Mouse (Mus musculus): ENCODE data around the gene Zfp91. TPM values are rescaled to one million over a fixed set of nuclear protein-coding genes. Genes with fewer than 3 reads are reported as not detected.

Zfp91 gene
- 100 to 1,000 TPM; 131 to 144 TPM for total RNA-seq (2021)
- long read RNA-seq, experiment 1, full-length matches to known transcripts = 47 of 74 reads
- long read RNA-seq, experiment 1, partial matches to known transcripts = 6 of 74 reads
- long read RNA-seq, experiment 1, other reads (novel, unspliced or antisense) = 21 of 74 reads
- long read RNA-seq, experiment 2, full-length matches to known transcripts = 30 of 54 reads
- long read RNA-seq, experiment 2, partial matches to known transcripts = 3 of 54 reads
- long read RNA-seq, experiment 2, other reads (novel, unspliced or antisense) = 21 of 54 reads

DNA sequence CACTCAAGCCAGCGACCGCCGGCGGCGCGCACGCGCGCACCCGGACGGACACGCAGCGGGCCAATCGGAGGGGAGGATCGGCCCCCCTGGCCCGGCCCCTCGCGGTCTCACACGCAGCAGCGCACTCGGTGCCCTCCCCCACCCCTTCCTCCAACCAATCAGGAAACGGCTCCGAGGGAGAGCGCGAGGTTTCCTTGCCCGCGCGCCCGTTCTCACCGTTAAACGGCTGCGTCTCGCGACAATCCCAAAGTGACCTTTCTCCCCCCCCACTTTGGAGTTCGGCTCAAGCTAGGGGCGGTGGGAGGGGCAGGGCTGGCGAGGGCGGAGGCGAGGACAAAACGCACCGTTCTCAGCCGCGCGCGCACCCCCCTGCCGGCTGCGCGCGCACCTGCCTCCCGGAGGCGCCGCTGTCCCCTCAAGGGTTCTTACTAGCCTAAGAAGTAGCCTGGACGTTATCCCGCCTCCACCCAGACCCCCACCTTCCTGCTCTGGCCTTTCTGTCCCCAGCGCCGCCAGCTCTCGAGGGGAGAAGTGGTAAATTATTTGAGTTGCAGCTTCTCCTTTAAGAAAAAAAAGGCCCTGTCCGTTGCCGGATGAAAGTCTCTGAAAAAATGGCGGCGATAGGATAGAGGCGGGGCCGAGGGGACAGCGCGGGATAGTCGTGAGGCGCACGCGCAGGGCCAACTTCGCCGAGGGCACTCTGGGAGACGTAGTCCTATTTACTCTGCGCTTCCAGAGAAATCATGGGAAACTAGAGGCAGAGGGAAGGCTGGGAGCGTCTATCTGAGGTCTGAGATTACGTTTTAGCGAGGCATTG is at the start of gene Zfp91, which contains the start of gene Lpxn:
Gene Zfp91, minus strand, starts transcription at position 616 of the 817 bp plus-strand sequence.
Gene Lpxn, plus strand, starts transcription at position 683 of the 817 bp plus-strand sequence.
- DNase-seq (ENCODE audit: low spot score) = peak; percentile 97

DNA sequence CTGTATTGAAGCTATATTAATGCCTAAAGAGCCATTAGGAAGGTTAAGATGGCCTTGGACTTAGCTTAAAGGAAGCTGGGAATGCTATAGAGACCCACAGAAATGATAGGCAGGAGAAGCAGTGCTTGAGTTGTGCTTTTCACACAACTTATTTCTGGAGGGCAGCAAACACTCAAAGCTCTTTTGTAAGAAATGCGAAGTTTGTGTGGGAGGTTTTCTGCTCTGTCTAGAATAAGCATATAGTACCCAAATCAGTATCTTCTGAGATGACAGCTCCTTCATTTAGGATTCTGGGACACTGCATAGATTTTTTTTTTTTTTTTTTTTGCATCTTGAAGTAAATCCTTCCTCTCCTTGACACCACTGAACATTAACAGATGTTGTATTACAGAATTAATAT is 42.6 kb upstream of the Zfp91 start:
- no peak for DNase-seq (ENCODE audit: low spot score)

DNA sequence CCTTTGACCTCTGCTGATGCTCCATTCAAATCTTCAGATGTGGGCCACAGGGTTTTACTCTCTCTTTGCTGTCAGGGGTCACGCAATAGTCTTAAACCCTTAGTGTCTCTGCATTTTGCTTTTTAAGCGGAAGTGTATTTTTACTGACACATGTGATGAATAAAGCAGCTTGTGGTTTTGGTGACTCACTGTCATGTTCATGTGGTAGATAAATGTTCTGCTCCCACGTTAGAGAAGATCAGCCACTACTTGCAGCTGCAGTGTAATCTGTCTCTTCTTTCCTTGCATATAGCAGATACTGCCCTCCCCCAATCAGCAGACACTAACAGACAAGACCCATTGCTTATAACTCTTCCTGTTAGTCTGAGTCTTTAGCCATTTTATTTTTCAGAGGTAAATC is 37.7 kb upstream of the Zfp91 start:
- no peak for DNase-seq (ENCODE audit: low spot score)

DNA sequence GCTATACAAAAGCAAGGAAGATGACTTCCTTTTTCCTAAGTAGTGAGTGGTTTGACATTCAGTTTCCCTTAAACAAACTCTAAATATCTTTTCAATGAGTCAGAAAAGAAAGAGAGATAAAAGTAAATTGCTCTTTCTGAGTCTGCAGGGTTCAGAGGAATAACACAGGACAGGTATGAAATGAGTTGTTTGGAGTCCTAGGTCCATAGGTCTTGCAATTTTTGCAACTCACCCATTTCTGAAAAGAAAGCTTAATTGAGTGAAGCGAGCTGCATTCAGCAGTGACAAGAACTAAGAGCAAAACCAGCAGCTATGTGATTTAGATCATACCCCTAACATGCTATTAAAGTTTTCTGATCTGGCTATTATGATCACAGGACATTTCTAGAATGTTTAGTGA is 35.6 kb upstream of the Zfp91 start:
- no peak for DNase-seq (ENCODE audit: low spot score)

DNA sequence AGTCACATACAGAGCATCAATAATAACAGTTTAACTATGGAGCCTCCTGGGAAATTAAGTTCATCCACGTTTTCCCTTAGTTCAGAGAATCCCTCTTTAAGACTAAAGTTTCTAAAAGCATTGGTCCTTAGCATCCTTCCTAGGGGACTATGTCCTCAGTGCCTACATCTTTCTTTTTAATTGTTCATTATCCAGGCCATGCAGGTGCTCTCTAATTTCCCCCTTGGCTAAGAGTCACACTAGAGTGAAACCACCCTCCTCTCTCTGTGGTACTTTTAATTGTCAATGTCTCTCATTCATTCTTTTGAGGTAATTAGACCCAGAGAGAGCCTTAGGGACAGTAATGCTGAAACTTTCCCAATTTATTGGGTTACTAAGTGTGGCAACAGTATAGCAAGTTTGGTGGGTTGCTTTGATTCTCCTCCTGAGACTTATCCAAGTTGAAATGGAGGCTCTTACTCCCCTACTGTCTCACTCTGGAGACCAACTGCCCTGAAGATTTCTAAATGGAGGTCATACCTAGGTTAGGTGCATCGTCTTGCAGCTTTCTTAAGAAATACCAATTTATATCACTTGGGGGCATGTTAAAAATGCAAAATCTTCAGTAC is 35.0 kb upstream of the Zfp91 start:
- no peak for DNase-seq (ENCODE audit: low spot score)

DNA sequence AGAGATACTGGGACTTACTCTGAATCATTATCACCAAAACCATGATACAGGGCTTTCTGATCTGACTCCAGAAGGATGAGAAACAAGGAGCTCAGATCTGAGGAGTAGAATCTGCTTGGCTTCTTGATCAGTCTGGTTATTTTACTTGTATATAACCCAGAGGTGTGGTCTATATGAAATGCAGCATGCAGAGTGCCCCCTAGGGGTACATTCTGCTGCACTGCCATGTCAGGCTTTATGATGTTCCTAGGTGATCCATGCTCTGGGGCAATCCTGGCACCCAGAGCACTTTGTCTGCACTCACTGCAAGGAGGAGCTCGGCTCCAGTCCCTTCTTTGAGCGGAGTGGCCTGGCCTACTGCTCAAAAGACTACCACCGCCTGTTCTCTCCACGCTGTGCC is 28.6 kb upstream of the Zfp91 start:
- no peak for DNase-seq (ENCODE audit: low spot score)

DNA sequence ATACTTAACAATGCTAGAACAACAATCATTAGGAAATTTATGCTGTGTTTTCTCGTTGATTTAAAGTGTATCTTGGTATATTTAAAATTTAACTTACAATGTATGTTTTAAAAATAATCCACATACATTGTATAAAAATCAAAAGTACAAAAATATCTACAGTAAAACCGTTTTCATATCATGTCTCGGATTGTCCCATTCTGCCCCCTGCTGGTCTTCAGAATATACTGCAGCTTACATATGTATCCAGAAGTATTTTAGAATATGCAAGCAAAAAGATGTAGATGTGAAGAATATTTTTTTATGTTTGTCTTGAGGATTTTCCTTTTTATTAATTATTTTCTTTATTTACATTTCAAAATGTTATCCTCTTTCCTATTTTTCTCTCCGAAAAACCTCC is 24.5 kb upstream of the Zfp91 start:
- no peak for DNase-seq (ENCODE audit: low spot score)

DNA sequence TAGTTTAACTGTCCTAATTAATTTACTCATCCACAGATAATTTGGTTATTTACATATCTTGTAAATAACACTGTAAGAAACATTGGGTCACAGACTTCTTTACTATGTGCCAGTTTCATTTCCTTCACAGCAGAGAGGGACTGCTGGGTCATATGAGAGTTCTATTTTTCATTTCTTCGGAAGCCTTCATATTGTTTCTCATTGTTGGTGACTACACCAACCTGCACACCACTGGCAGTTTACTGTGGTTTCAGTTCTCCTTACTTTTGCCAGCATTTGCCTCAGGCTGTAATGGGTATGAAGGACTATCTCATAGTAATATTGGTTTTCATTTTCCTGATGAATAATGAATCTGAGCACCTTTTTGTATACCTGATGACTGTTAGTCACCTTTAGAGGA is 22.6 kb upstream of the Zfp91 start:
- DNase-seq (ENCODE audit: low spot score) = no peak

DNA sequence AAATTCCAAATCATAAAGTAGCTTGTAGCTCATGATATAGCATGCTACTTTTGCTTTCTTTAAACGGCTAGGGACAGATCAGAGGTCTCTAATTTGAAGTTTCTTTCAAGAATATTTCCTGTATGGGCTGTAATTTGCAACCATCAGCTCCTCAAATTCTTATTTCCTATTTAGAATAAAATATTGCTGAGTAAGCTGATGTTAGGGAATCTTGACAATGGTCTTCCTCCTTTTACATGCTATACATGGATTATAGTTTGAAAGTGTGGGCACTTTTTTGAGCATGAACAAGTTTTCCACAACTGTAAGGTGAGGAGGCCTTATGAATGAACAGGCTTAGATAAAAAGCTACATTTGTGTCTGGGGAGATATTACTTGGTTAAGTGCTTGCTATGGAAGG is 18.0 kb upstream of the Zfp91 start:
- DNase-seq (ENCODE audit: low spot score) = no peak

DNA sequence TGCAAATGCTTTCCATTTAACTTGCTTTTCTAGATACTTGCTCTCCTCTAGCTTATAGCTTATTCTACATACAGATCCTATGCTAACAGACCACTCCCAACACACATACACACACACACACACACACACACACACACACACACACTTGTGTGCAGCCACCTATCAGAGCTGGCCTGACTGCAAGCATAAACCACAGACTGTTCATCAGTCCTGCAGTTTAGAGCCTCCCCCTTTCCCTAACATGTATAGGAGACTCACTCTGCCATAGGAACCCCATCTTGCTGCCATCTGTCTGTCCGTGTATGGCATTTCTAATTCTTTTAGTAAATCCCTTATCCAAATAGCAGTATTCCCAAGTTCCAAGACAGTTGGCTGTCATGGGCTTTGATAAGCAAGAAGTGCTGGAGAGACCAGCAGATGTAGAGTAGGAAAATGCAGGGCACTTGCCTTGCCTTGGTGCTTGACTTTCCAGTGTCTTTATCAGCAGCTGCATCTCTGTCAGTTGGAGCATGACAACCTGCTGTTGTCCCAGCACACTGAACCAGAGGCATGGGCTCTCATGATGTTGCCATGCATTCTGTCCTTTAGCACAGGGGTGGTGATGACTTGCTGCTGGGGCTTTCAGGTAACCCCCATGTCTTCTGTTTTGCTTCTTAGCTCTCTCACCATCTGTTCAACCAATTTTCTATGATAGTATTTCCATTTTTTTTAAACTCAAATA is 16.9 kb upstream of the Zfp91 start:
- DNase-seq (ENCODE audit: low spot score) = no peak

DNA sequence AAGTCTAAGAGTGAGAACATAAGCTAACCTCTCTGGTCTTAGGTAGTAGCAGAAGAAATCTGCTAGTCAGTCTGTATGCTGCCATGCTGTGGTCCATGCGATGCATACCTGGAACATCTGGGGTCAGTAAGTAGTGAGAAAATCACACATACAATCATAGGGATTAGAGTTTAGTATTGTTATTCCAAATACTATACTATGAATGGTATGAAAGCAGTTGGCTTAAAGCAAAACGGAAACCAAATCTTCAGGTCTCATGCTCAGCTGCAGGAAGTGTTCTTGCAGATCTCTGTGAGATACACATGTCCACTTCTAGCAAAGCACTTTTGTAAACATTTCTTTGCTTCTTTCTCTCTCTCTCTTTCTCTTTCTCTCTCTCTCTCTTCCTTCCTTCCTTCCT is 10.3 kb upstream of the Zfp91 start:
- no peak for DNase-seq (ENCODE audit: low spot score)

DNA sequence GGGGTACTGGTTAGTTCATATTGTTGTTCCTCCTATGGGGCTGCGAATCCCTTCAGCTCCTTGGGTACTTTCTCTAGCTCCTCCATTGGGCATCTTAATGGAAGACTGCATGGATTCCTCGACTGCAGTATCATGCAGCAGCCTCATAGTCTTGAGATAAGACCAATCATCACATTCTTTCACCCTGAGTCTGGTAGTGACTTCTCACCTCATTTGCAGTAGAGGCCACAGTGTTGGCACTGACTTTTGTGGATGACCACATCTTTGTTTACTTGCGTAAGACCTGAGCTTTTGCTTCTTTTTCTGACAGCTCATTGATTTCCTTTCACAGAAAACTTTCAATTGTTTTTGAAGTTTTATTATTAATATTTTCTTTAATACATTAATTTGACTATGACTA is 9.8 kb upstream of the Zfp91 start:
- no peak for DNase-seq (ENCODE audit: low spot score)

DNA sequence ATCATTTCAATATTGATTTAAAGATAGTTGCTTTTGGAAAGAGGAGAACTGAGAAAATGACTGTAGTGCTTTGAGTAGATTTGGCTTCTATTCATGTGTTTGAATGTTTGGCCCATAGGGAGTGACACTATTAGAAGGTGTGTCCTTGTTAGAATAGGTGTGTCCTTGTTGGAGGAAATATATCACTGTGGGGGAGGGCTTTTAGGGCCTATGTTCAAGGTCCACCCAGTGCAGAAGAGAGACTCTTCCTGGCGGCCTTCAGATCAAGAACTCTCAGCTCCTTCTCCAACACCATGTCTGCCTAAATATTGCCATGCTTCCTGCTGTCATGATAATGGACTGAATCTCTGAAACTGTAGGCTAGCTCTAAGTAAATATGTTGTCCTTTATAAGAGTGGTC is 8.3 kb upstream of the Zfp91 start:
- DNase-seq (ENCODE audit: low spot score) = no peak

DNA sequence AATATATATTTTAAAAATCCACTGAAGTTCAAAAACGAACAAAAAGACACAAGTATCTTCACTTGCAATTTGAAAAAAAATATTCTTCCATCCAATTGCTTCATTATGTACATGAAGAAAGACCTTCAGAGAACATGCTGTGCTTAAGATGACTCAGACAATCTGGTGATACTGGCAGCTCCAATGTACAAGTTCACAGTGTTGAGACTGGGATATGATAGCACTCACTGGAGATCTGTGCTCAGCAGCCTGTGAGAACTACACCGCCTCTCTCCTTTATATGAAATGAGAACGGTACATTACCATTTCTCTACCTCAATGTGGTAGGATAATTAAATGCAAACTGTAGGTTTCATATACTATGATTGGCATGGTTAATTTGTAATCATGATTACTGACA is 6.9 kb upstream of the Zfp91 start:
- no peak for DNase-seq (ENCODE audit: low spot score)

DNA sequence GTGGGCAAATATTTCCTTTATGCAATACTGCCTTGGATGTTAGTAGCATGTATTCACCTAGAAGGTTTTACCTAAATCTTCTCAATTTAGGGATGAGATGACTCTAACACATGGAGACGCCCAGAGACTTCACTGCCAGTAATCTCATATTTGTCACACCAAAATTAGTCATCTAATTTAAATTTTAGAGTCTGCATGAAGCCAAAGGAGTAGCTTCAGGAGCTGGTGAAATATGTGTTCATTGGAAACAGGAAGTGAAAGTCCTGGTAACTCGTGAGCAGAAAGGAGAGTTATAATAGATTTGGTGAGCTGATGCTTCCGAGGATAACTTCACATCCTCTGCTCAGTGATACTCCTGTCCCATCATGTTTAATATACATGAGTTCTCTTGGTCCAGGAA is 5.1 kb upstream of the Zfp91 start:
- no peak for DNase-seq (ENCODE audit: low spot score)

DNA sequence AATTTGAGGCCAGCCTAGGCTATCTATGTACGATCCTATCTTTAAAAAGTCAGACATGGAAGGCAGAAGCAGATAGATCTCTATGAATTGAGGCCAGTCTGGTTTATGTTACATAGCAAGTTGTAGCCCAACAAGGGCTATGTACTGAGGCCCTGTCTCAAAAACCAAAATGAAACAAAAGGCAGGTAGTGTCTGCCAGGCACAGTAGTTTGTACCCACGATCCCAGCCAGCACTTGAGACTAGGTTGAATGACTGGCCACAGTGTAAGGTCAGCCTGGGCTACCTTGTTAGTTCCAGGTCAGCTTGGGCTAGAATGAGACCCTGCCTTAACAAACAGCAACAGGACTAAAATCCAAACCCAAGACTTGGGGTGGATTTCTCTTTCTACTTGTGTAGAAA is 4.7 kb upstream of the Zfp91 start:
- no peak for DNase-seq (ENCODE audit: low spot score)

DNA sequence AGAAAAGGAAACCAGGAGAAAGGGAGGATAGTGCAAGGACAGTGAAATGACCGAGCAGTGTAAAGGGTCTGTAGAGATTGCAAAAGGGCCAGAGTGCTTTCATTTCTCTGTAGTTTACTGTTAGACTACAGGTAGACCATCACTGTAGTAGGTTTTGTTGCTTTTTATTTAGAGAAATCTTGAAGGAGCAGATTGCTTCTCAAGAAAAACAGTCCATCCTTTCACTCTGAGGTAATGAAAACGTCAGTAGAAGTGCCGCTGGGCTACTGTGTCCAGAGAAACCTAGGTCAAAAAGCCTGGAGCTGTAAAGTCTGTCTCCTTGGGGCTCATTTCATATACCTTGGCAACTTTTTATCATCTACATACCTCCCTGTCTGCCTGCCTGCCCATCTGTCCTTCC is 3.2 kb upstream of the Zfp91 start:
- no peak for DNase-seq (ENCODE audit: low spot score)

DNA sequence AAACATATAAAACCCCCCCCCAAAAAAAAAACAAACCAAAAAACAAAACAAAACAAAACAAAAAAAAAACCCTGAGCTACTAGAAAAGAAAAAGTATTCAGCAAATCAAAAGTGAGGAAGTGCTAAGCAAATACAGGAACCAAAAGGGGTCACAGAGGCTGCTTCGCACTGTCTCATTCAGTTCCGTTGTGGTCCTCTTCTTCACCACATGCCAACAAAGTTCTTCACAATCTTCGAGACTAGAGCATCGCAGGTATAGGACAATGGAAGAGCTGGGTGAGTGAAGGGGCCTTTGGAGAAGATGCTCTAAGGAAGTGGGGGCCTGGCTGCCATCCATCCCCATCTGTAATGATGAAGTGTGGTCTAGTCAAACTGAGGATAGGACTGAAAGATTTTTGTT is 2.5 kb upstream of the Zfp91 start:
- no peak for DNase-seq (ENCODE audit: low spot score)

DNA sequence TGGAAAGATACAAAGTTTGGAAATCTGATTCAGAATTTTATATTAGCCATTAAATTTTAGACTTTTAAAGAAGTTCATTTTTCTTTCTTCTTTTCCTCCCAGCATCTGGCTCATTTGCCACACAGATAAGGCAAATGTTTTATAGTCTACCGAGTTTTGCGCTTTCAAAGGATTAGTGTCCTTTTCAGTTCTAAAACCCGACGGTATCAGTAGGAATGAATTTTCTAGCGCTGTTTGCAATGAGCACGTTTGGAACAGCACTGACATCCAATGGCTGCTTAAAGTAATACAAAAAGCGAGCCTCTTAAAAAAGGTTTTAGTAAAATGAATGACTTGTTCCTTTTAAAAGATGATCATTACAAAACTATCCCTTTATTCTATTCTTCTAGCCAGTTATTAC is 1.1 kb upstream of the Zfp91 start:
- peak; percentile 42 for DNase-seq (ENCODE audit: low spot score)

DNA sequence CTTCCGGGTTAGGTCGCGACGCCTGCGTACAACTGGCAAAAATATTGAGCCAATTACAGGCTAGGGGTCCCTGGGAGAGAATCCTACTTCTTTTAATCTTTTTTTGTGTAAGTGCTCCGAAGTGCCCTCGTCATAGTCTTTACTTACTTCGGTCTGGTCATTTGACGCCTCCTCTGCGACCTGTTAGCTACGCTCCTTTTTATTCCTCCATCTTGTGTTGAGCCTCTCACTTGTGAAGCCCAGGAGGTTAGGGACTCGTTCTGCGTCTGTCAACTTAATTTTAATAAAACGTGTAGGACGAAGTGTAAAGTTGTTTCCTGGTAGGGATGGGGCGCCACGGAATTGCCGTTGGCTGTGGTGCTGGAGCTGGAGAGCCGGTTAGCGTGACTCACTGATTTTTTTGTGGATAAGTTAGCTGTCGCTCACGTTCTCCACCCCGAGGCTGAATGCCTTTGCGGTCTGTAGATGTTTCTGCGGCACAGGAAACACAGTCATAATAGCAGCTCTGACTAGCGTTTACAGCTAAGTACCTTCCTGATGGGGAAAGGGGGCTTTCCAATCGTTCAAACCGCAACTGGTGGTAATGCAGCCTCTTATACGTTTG is 504 bp upstream of the Zfp91 start:
- peak; percentile 52 for DNase-seq (ENCODE audit: low spot score)

DNA sequence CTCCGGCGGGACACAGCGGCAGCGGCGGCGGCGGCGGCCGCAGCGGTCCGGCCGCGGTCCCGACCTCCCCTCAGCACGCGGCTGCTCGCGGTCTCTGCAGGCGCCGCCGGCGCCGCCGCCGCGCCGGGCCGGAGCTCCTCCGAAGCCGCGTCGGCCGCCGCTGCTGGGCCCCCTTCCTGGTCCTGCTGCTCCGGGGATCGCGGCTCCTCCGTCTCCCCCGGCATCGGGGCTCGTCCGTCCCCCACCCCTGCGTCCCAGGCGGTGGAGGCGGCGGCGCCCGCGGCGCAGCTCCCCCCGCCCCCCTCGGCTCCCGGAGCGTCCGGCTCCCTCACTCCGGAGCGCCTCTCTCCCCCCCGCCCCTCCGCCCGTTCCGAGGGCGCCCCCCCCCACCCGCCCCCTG is 816 bp downstream of the Zfp91 start:
- no peak for DNase-seq (ENCODE audit: low spot score)

Data from gastrocnemius, adult 18-20 months (tissue).